Mouse (Mus musculus) stomach, postnatal 0 days (tissue): ENCODE measurements around the gene Etfdh.

ENCODE experiments used
- CTCF ChIP-seq: IDR thresholded peaks from 2 replicates; pipeline ENCODE4 v1.5.1; 2016; ENCODE audit warnings: antibody characterized with exemption, low read depth, mild to moderate bottlenecking, moderate library complexity
- EP300 ChIP-seq: optimal IDR thresholded peaks from 2 replicates; pipeline ENCODE3; 2016; ENCODE audit warnings: antibody characterized with exemption

- TF ChIP-seq CTCF = no peak
- TF ChIP-seq EP300 = no peak
Measured at GRCm38 (mm10) chr3:79559021-79559772, 70.1 kb downstream of the Etfdh start.
